Mouse (Mus musculus) heart, adult 8-10 months (tissue): ENCODE measurements at regions not wholly inside any gene's neighbourhood (a gene's known extent, or its start where the extent isn't known, plus 50 kb on each side); places are given as distances from the start of the nearest gene placed in this dataset.

Experiments
- DNase-seq: peaks from one replicate; pipeline ENCODE4 v3.0.0; 2022; ENCODE audit warnings: low spot score

DNA sequence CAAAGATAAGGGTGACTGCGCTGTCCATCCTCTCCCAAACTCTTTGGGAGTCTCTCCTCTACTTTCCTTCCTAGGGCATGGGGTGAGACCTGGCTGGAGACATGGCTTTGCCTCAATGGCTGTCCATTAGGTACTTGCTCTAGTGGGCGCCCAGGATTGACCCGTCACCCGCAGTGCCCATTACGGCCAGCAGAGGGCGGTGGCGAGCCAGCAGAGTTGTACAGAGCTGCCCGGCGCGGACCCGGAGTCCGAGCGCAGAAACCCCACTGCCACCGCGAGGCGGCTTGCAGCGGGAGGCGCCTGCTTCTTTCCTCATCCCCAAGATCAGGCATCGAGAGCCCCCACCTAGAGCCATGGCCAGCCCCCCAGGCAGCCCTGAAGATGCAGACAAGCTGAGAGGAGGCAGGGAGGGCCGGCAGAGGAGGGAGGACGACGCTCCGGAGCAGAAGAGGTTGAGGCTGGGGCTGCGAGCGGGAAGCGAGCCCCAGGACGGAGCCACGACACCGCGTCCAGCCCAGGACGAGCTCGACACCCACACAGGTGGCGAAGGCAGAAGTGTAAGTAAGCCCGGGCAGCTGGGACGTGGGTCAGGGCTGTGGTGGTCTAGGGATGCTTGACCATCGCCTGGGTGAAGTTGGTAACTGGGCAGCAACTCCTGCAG is 50.9 kb upstream of the Eef2kmt start:
- DNase-seq = peak; percentile 84
